Mouse (Mus musculus) erythroblast, embryonic 14.5 days (primary cell): ENCODE measurements around the gene Jmjd6. TPM values are rescaled to one million over a fixed set of nuclear protein-coding genes. Genes with fewer than 3 reads are reported as not detected.

Experiments
- H3K27me3 ChIP-seq: 2 replicates; pipeline ENCODE4 v1.6.1; 2012; ENCODE audit warnings: inconsistent platforms; ENCODE audit not compliant: control insufficient read depth
- H3K36me3 ChIP-seq: 2 replicates; pipeline ENCODE4 v1.6.1; 2012; ENCODE audit warnings: mild to moderate bottlenecking, inconsistent platforms; ENCODE audit not compliant: control insufficient read depth
- H3K4me1 ChIP-seq: 2 replicates; pipeline ENCODE4 v1.6.1; 2012; ENCODE audit warnings: inconsistent platforms; ENCODE audit not compliant: control insufficient read depth
- H3K4me3 ChIP-seq: replicated peaks from 2 replicates; pipeline ENCODE3; 2012; ENCODE audit warnings: moderate library complexity, mild to moderate bottlenecking, inconsistent platforms
- H3K9me3 ChIP-seq: 2 replicates; pipeline ENCODE4 v1.6.1; 2012; ENCODE audit warnings: low read length, inconsistent platforms, mixed read lengths; ENCODE audit not compliant: control insufficient read depth
- GATA1 ChIP-seq: IDR thresholded peaks from 2 replicates; pipeline ENCODE4 v1.6.1; 2012; ENCODE audit warnings: low read length, inconsistent platforms, mixed read lengths
- TAL1 ChIP-seq: IDR thresholded peaks from 3 replicates; pipeline ENCODE4 v1.6.1; 2012; ENCODE audit warnings: low read length, inconsistent platforms, mixed read lengths
- polyA plus RNA-seq: library from polyadenylated mRNA; stranded (reverse); fragments of >175 nt; gene quantifications from 2 replicates; pipeline ENCODE4 v1.2.3, GENCODE M21; 2012

Gene Jmjd6
- polyA plus RNA-seq, 1 experiment = 3.6 TPM

GRCm38 (mm10) chr11:116819932-116820593 is 23.2 kb downstream of the Jmjd6 start:
- TF ChIP-seq TAL1 (no peak), GATA1 (no peak)
- Histone ChIP-seq H3K4me1 (no peaks in the 10 kb centered on the region), H3K9me3 (no peaks in the 10 kb centered on the region), H3K27me3 (no peaks in the 10 kb centered on the region), H3K4me3 (no peak overlapping the region), H3K36me3 (no peaks in the 10 kb centered on the region)

DNA sequence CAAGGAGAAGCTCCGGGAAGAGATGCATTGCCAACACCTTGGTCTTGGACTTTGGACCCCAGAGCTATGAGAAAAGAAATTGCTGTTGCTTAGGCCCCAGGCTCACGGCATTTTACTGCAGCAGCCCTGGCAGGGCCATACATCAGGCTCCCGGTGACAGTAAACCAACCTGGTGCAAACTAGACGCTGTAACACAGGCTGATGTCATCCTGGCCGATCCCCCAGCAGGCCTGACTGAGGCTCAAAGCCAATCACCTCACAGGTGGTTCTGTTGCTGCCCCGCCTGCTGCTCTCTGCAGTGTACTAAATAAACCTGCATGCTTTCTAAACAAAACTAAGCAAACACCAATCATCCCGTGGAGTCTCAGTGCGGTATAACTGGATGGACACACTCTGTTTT is 24.5 kb downstream of the Jmjd6 start:
- Histone ChIP-seq H3K9me3 (no peaks in the 10 kb centered on the region), H3K4me1 (peaks cover 4% of the 10 kb centered on the region; the same call in 1 of the 2 replicates), H3K36me3 (no peaks in the 10 kb centered on the region), H3K27me3 (peaks cover 4% of the 10 kb centered on the region), H3K4me3 (no peak overlapping the region)
- TF ChIP-seq TAL1 (no peak), GATA1 (no peak)

- Histone ChIP-seq H3K4me3 (no peak overlapping the region), H3K9me3 (no peaks in the 10 kb centered on the region), H3K4me1 (peaks cover 4% of the 10 kb centered on the region; the same call in 1 of the 2 replicates), H3K36me3 (no peaks in the 10 kb centered on the region), H3K27me3 (peaks cover 4% of the 10 kb centered on the region)
- TF ChIP-seq TAL1 (no peak), GATA1 (no peak)
These were observed 25.7 kb downstream of the Jmjd6 start for GRCm38 (mm10) chr11:116817567-116817966.

- H3K4me1 ChIP-seq = peaks cover 4% of the 10 kb centered on the region; the same call in 1 of the 2 replicates
- H3K27me3 ChIP-seq = peaks cover 4% of the 10 kb centered on the region
- TF ChIP-seq GATA1 (no peak), TAL1 (no peak)
- no peak overlapping the region for H3K4me3 ChIP-seq
- no peaks in the 10 kb centered on the region for H3K36me3 ChIP-seq
- H3K9me3 ChIP-seq = no peaks in the 10 kb centered on the region
These were observed 26.5 kb downstream of the Jmjd6 start for GRCm38 (mm10) chr11:116816769-116817168.

DNA sequence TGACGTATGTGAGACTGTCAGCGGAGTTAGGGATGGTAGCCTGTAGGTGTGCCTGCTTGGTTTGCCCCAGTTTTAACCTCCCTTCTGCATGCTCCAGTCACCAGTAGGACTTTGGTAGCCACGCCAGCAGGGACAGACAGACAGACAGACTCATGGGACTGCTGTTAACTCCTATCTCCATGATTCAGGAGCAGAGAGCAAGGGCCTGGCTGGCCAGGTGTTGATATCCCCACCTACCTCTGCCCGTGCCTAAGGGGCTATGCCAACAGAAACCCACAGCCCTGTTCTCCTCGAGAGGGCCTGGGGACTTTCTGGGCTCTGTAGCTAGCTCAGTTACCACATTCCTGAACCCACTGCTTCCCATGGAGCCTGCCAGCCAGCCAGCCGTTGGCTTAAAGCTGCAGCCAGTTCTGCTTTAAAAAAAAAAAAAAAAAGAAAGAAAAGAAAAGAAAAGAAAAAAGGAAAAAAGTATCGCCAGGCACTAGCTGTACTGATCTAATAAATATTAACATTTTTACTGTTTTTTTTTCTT is 28.3 kb downstream of the Jmjd6 start:
- no peak for TF ChIP-seq TAL1
- TF ChIP-seq GATA1 = no peak
- Histone ChIP-seq H3K4me1 (peaks cover 10% of the 10 kb centered on the region), H3K27me3 (peaks cover 9% of the 10 kb centered on the region), H3K4me3 (no peak overlapping the region), H3K9me3 (no peaks in the 10 kb centered on the region), H3K36me3 (no peaks in the 10 kb centered on the region)

- H3K4me3 ChIP-seq = no peak overlapping the region
These were observed 29.0 kb downstream of the Jmjd6 start for GRCm38 (mm10) chr11:116814076-116814883.

GRCm38 (mm10) chr11:116813610-116814009 is 29.6 kb downstream of the Jmjd6 start:
- H3K4me3 ChIP-seq = no peak overlapping the region
- H3K9me3 ChIP-seq = no peaks in the 10 kb centered on the region
- TF ChIP-seq GATA1 = no peak
- no peak for TF ChIP-seq TAL1
- peaks cover 10% of the 10 kb centered on the region for H3K4me1 ChIP-seq
- no peaks in the 10 kb centered on the region for H3K36me3 ChIP-seq
- peaks cover 12% of the 10 kb centered on the region for H3K27me3 ChIP-seq

More at GRCm38 (mm10) chr11:116814076-116814883, 29.0 kb downstream of the Jmjd6 start:
- Histone ChIP-seq H3K27me3 (peaks cover 12% of the 10 kb centered on the region), H3K9me3 (no peaks in the 10 kb centered on the region), H3K36me3 (no peaks in the 10 kb centered on the region), H3K4me1 (peaks cover 10% of the 10 kb centered on the region)
- TF ChIP-seq GATA1 (no peak), TAL1 (no peak)

DNA sequence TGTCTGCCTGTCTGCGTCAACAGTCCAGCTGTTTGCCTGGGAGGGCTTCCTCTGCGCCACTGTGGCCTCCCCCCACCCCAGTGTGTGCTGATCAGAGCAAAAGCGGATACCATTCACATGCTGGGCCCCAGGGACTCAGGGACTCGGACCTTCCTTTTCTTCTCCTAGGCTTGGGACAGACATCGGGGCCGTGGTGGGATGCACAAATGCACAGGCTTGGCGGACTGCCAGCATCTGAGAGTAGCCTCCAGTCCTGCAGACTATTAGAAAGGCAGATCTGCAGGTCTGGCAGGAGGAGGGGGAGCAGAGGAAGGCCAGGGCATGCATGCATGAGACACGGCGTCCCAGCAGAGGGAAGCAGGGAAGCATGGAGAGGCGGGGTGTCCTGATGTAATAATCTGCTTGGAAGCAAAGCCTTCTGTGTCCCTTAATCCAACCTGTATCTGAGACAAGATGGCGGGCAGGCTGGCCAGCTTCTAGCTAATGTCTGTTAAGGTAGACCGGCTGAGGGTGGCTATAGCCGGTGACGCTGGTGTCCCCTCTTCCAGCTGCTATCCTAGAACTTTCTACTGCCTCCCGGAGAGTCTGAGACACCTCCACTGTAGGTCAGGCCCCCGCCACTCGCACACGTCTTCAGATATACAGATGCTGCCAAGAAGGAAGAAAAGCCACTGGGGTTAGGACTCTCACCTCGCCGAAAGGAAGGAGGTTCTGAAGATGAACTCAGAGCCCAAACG is 30.3 kb downstream of the Jmjd6 start:
- TF ChIP-seq TAL1 (no peak), GATA1 (no peak)
- Histone ChIP-seq H3K9me3 (no peaks in the 10 kb centered on the region), H3K4me3 (no peak overlapping the region), H3K36me3 (no peaks in the 10 kb centered on the region), H3K4me1 (peaks cover 10% of the 10 kb centered on the region), H3K27me3 (peaks cover 12% of the 10 kb centered on the region)
